Mouse (Mus musculus) kidney, embryonic 16.5 days (tissue): Measurements from ENCODE around the gene Olfr168. TPM values are rescaled to one million over a fixed set of nuclear protein-coding genes. Genes with fewer than 3 reads are reported as not detected.
"Not testable (repeated sequence)": the region's sequence is repeated elsewhere in the genome, so short reads cannot be mapped to it uniquely, and the experiment has no call there.

ENCODE experiments used
- ATAC-seq: fragments of 200-750 bp; cut with Nextera tagmentation; 2 replicates; pipeline ENCODE4 v1.8.0; 2017; ENCODE audit warnings: moderate TSS enrichment; ENCODE audit not compliant: low FRiP score, low TSS enrichment
- H3K27ac ChIP-seq: fragments of 300-500 bp; sonication (generic); 2 replicates; pipeline ENCODE4 v1.5.1; 2014; ENCODE audit warnings: low read length
- H3K27me3 ChIP-seq: fragments of 300-500 bp; sonication (generic); 2 replicates; pipeline ENCODE4 v1.6.1; 2014; ENCODE audit warnings: low read length, control low read depth, mixed read lengths; ENCODE audit not compliant: insufficient read depth
- H3K36me3 ChIP-seq: fragments of 300-500 bp; sonication (generic); 2 replicates; pipeline ENCODE4 v1.6.1; 2014; ENCODE audit warnings: low read length, control low read depth, mixed read lengths; ENCODE audit not compliant: insufficient read depth
- H3K4me1 ChIP-seq: fragments of 300-500 bp; sonication (generic); 2 replicates; pipeline ENCODE4 v1.6.1; 2014; ENCODE audit warnings: low read length, control low read depth, mixed read lengths; ENCODE audit not compliant: insufficient read depth
- H3K4me2 ChIP-seq: fragments of 300-500 bp; sonication (generic); replicated peaks from 2 replicates; pipeline ENCODE4 v1.6.1; 2014; ENCODE audit warnings: low read depth, low read length
- H3K4me3 ChIP-seq: fragments of 300-500 bp; sonication (generic); 2 replicates; pipeline ENCODE4 v1.5.1; 2014; ENCODE audit warnings: mild to moderate bottlenecking, low read length
- H3K9ac ChIP-seq: fragments of 300-500 bp; sonication (generic); replicated peaks from 2 replicates; pipeline ENCODE4 v1.6.1; 2014; ENCODE audit warnings: low read length
- H3K9me3 ChIP-seq: fragments of 300-500 bp; sonication (generic); 2 replicates; pipeline ENCODE4 v1.6.1; 2016; ENCODE audit warnings: low read length, control low read depth
- WGBS: fragments of 180-500 bp; shearing (Covaris S2); extraction: QIAGEN DNeasy Blood & Tissue Kit; methylation state at CpG from one replicate; pipeline ENCODE4 v1.1.7; 2014; 5-methylcytosine and 5-hydroxymethylcytosine counted together
- polyA plus RNA-seq: library from polyadenylated mRNA; unstranded; fragments of >200 nt; fragmentation: Nextera tagmentation; extraction: Ambion mirVana; gene quantifications from 2 replicates; pipeline ENCODE4 v1.2.1, GENCODE M21; 2015

The Olfr168 gene
- not detected in 2 replicates for polyA plus RNA-seq

DNA sequence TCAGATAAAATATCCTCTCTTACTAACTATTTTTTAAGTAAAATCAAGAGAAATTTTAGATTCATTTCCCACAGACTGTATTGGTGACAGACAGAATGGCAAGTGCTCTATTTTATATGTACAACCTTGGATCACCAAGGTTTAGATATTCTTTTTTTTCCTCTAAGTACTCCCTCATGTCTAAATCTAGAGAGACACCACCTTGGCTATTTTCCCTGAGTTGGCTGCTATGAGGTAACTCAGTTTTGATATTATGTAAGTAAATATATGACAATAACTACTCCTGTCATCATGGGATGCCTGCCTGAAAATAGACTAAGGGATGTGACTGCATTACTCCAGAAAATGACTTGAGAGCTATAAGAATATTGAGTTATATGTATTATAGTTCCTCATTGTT lies at the start of gene Olfr168:
TSS of gene Olfr168 (minus strand) at position 101 of the 400 bp plus-strand sequence.
- Histone ChIP-seq H3K4me3 (no peak within 1 kb of the TSS), H3K4me2 (no peak within 1 kb of the TSS), H3K4me1 (no peaks in the 10 kb centered on the region), H3K36me3 (no peaks in the 10 kb centered on the region), H3K9ac (no peak within 1 kb of the TSS), H3K27me3 (no peaks in the 10 kb centered on the region), H3K9me3 (no peaks in the 10 kb centered on the region), H3K27ac (no peak within 1 kb of the TSS)
- no peak for ATAC-seq

DNA sequence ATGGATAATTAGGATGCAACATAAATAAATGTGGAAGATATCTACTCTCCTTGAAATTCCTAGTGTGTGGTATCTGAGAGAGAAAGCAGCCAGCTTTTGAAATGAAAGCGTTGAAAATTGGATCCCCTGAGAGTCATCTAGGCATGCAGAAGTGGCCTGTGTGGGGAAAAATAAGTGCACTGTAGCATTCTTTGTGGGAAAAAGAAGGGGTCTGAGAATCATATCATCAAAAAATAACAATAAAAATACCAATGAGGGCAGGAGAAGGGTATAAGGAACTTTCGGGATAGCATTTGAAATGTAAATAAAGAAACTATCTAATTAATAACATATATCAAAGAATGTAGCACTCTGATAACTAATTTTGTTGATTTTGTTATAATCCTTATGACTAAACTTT lies 36.4 kb upstream of the Olfr168 start, which contains the start of gene Olfr169:
TSS of gene Olfr169 (minus strand) at position 101 of the 400 bp plus-strand sequence.
- ATAC-seq, H3K27me3 ChIP-seq, H3K4me1 ChIP-seq, H3K4me2 ChIP-seq, H3K27ac ChIP-seq, H3K4me3 ChIP-seq, H3K9me3 ChIP-seq, H3K36me3 ChIP-seq, H3K9ac ChIP-seq: not testable (repeated sequence)
- whole genome bisulfite sequencing, result 92% methylated on average over 2 of the region's 2 CpGs

DNA sequence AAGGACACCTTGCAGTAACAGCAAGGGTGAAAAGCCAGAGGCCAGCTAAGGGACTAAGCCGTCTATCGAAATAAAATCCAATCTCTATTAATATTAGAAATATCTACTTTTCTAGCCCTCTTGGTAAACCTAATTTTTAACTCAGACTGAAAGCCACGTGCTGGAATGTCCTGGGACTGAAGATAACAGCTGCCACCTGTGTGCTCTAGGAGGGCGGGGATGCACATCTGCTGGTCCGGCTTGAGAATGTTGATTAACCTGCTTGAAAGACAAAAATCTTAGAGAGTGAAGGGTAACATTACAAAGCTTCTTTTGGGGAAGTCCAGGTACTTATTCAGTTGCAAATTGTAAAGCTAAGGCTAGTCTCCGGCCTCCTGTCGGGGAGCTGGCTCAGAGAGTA lies 18.1 kb upstream of the Olfr168 start:
- H3K27me3 ChIP-seq, ATAC-seq, H3K4me2 ChIP-seq, H3K9ac ChIP-seq, H3K27ac ChIP-seq, H3K9me3 ChIP-seq, H3K4me3 ChIP-seq, H3K4me1 ChIP-seq, H3K36me3 ChIP-seq: not testable (repeated sequence)
- WGBS, result 88% methylated on average over 7 of the region's 7 CpGs

GRCm38 (mm10) chr16:19552246-19552645 lies 16.9 kb upstream of the Olfr168 start:
- not testable (repeated sequence) for H3K9me3 ChIP-seq, H3K4me1 ChIP-seq, H3K9ac ChIP-seq, H3K4me2 ChIP-seq, ATAC-seq, H3K27ac ChIP-seq, H3K36me3 ChIP-seq, H3K27me3 ChIP-seq, H3K4me3 ChIP-seq
- 87% methylated on average over 3 of the region's 3 CpGs for WGBS

DNA sequence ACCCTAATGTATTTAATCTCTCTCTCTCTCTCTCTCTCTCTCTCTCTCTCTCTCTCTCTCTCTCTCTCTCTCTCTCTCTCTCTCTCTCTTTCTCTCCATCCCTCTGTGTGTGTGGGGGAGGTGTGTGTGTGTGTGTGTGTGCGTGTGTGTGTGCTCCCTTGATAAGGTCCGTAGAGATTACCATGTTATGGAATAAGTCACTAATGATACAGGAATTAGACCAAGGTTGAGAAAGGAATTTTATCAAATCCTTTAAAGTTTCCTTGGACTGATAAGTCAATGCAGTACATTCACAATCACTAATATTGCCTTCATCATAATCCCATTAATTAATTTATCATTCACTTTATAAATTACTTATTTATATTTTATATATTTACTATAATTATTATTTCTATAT lies 13.2 kb downstream of the Olfr168 start, which contains the start of gene Olfr167:
TSS of gene Olfr167 (minus strand) at position 101 of the 400 bp plus-strand sequence.
- no peak within 1 kb of the TSS for H3K4me2 ChIP-seq
- H3K9me3 ChIP-seq, result no peaks in the 10 kb centered on the region
- no peaks in the 10 kb centered on the region for H3K4me1 ChIP-seq
- H3K4me3 ChIP-seq, result no peak within 1 kb of the TSS
- no peaks in the 10 kb centered on the region for H3K36me3 ChIP-seq
- no peaks in the 10 kb centered on the region for H3K27me3 ChIP-seq
- ATAC-seq, result no peak
- no peak within 1 kb of the TSS for H3K9ac ChIP-seq
- H3K27ac ChIP-seq, result no peak within 1 kb of the TSS
- WGBS, result 76% methylated on average over 2 of the region's 2 CpGs

DNA sequence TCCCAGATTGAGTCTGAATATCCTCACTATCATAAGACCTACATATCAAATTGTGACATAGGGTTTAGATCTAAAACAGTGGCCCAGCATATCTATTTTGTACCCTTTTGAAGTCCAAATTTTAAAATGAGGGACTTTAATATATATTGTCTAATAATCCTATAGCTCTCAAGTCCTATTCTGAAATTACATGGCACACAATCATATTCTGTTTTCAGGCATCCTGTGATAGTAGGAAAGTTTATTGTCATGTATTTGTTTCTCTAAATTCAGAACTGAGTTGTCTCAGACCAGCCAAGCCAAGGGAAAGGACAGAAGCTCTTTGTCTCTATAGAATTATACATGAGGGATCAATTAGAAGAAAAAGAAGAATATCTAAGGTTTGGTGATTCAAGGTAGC lies 52.0 kb downstream of the Olfr168 start, which contains the start of gene Olfr166:
TSS of gene Olfr166 (plus strand) at position 301 of the 400 bp plus-strand sequence.
- H3K4me3 ChIP-seq, result no peak within 1 kb of the TSS
- no peaks in the 10 kb centered on the region; the same call in 1 of the 2 replicates for H3K9me3 ChIP-seq
- no peak for ATAC-seq
- no peaks in the 10 kb centered on the region for H3K27me3 ChIP-seq
- H3K4me2 ChIP-seq, result no peak within 1 kb of the TSS
- no peak within 1 kb of the TSS for H3K9ac ChIP-seq
- H3K27ac ChIP-seq, result no peak within 1 kb of the TSS
- H3K36me3 ChIP-seq, result no peaks in the 10 kb centered on the region
- no peaks in the 10 kb centered on the region for H3K4me1 ChIP-seq

Other genes starting within 250 kb of the Olfr168 start
- gene Olfr164, start 221.5 kb downstream of the Olfr168 start, polyA plus RNA-seq, result not detected in 2 replicates
- not detected in 2 replicates for gene Olfr165, start 112.4 kb downstream of the Olfr168 start, polyA plus RNA-seq
- not detected in 2 replicates for gene Olfr166, start 51.9 kb downstream of the Olfr168 start, polyA plus RNA-seq
- gene Olfr167, start 13.3 kb downstream of the Olfr168 start, polyA plus RNA-seq, result not detected in 2 replicates
- not detected in 2 replicates for gene Olfr169, start 36.3 kb upstream of the Olfr168 start, polyA plus RNA-seq
- not detected in 2 replicates for gene Olfr170, start 76.3 kb upstream of the Olfr168 start, polyA plus RNA-seq
- gene Olfr171, start 94.4 kb upstream of the Olfr168 start, polyA plus RNA-seq, result not detected in 2 replicates
- gene Lamp3, start 170.8 kb upstream of the Olfr168 start, polyA plus RNA-seq, result 0.10 and 0.52 TPM in 2 replicates
- 10.5 and 11.6 TPM in 2 replicates for gene B3gnt5, start 224.7 kb upstream of the Olfr168 start, polyA plus RNA-seq